Mouse (Mus musculus): Measurements from ENCODE around the gene Cfap46.

DNA sequence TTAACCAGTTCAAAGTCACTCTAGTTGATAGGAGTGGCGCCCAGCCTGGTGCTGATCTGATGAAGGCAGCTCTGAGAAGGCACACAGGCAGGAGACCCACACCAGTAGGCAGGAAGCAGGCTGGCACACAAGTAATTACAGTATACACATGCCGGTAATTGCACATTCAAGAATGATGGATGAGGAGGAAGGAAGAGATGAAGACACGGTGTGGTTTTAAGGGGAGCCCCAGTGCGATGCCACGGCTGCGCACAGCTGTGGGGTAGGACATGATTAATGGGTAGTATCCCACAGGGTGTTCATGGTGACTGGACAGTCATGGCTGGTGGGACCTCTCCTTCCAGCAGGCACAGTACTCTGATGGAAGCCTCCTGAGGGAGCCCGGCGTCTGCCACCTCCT is 117.1 kb downstream of the Cfap46 start:
- TF ChIP-seq CTCF (IDR thresholded peaks at IDR 0.05; ENCODE audit: borderline replicate concordance, extremely low read depth, insufficient read depth, insufficient read length) (no peak), POLR2A (IDR thresholded peaks at IDR 0.05; ENCODE audit: borderline replicate concordance, extremely low read depth, insufficient read depth, insufficient read length, poor library complexity, severe bottlenecking) (no peak)
